Mouse (Mus musculus) heart, adult 2 months (tissue): ENCODE measurements around the gene Pik3cd.

Source experiments
- CTCF ChIP-seq: fragments of 200-600 bp; IDR thresholded peaks from 2 replicates; pipeline ENCODE4 v1.8.1; 2022; ENCODE audit warnings: antibody characterized with exemption, mild to moderate bottlenecking, moderate library complexity
- EP300 ChIP-seq: fragments of 200-500 bp; IDR thresholded peaks from 2 replicates; pipeline ENCODE4 v1.6.1; 2011; ENCODE audit warnings: low read depth, low read length, control low read depth; ENCODE audit not compliant: insufficient read depth
- POLR2A ChIP-seq: fragments of 200-500 bp; IDR thresholded peaks from 2 replicates; pipeline ENCODE4 v1.6.1; 2011; ENCODE audit warnings: mild to moderate bottlenecking, low read depth, low read length, control low read depth; ENCODE audit not compliant: insufficient read depth

DNA sequence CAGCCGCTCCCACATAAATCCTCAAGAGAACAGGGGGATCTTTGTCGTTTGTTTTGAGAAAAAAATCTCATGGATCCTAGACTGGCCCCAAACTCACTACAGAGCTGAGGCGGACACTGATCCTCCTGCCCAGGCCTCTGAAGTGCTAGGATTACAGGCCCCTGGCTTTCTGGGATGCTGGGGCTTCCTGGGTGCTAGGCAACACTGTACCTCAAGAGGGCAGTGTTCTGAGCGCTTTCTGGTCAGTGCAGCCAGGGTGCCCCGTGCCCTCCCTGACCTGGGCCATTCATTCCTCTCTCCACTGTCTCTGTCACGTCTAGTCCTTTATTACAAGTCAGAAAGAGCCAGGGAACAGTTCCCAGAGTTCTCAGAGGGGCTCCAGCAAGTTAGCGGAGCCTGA lies 9.6 kb upstream of the Pik3cd start:
- TF ChIP-seq CTCF (peak; percentile 88), EP300 (no peak), POLR2A (no peak)
